Mouse (Mus musculus) E14TG2a.4 (cell line): ENCODE data around the gene Mrfap1.

Experiments
- CTCF ChIP-seq: conservative IDR thresholded peaks from 2 replicates; pipeline ENCODE4 v1.5.1; 2014; ENCODE audit warnings: low read length
- NANOG ChIP-seq: IDR thresholded peaks from 2 replicates; pipeline ENCODE4 v1.6.1; 2014; ENCODE audit warnings: borderline replicate concordance, low read length, mixed read lengths
- POU5F1 ChIP-seq: IDR thresholded peaks from 2 replicates; pipeline ENCODE4 v1.6.1; 2014; ENCODE audit warnings: low read length, borderline replicate concordance

DNA sequence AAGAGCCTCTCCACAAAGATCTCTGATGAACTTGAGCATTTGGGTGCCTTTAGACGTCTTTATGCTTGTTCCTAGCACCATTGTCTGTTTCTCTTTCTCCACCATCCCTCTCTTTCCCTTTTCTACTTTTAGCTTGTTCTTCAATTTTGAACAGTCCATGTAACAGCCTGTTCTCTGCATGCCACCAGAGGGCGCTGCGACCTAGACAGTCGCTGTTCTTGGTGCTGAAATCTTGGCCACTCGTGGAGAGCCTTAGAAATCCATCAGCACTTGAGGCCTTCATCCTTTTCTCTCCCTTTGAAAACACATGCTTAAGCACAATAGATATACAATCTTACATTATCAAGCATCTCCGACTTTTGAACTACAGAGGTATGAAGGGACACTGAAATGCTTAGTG is 39.4 kb upstream of the Mrfap1 start:
- TF ChIP-seq CTCF, result peak; percentile 90
- no peak for TF ChIP-seq NANOG
- TF ChIP-seq POU5F1, result no peak
